Mouse (Mus musculus) small intestine, adult 2 months (tissue): ENCODE measurements around the gene Cd3g.

ENCODE experiments used
- CTCF ChIP-seq: fragments of 200-500 bp; IDR thresholded peaks from 2 replicates; pipeline ENCODE4 v1.5.1; 2012; ENCODE audit warnings: low read depth, mild to moderate bottlenecking, control low read depth, inconsistent platforms, low read length, moderate library complexity, mixed read lengths; ENCODE audit not compliant: insufficient replicate concordance, insufficient read length; ENCODE audit errors: extremely low read depth
- POLR2A ChIP-seq: fragments of 200-500 bp; IDR thresholded peaks from 2 replicates; pipeline ENCODE4 v1.6.1; 2012; ENCODE audit warnings: low read depth, mild to moderate bottlenecking, control low read depth, inconsistent platforms, low read length, moderate library complexity

DNA sequence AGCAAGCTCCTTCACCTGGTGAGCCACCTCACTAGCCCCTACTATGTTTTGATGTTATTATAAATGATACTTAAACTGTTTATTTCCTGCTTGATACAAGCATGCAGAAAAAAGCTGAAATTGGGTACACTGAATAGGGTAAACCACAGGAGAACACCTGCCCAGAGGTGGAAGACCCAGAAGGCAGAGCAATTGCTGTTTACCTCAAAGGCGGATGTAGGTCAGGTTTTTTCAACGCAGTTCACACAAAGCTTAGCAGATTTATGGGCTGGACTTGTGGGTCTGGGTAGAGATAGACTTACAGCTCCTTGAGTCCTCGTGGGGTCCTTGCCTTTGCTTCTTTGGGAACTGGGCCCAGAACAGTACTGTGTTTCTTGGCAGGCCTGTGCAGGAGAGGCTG lies 35.6 kb upstream of the Cd3g start:
- no peak for TF ChIP-seq CTCF
- TF ChIP-seq POLR2A, result no peak
